Mouse (Mus musculus) CH12.LX (cell line): ENCODE data around the gene Otoa. TPM values are rescaled to one million over a fixed set of nuclear protein-coding genes. Genes with fewer than 3 reads are reported as not detected.

ENCODE experiments used
- DNase-seq: peaks from one replicate; pipeline ENCODE4 v3.0.0-alpha.2; 2013; ENCODE audit errors: extremely low read depth
- H3K27ac ChIP-seq: 2 replicates; pipeline ENCODE4 v1.5.1; 2012; ENCODE audit warnings: low read depth, mild to moderate bottlenecking, control low read depth, moderate library complexity; ENCODE audit not compliant: insufficient read depth
- H3K27me3 ChIP-seq: replicated peaks from 2 replicates; pipeline ENCODE3; 2012; ENCODE audit warnings: inconsistent platforms
- H3K36me3 ChIP-seq, 2 experiments: replicated peaks in 1 of 2; 2 replicates each; pipeline versions ENCODE3 to v1.6.1; 2012; ENCODE audit warnings: inconsistent platforms in 1 of 2, low read length in 1 of 2, mild to moderate bottlenecking in 1 of 2, mixed read lengths in 1 of 2, moderate library complexity in 1 of 2; ENCODE audit not compliant: control insufficient read depth in 1 of 2, insufficient read depth in 1 of 2
- H3K4me1 ChIP-seq, 2 experiments: 2 replicates each; pipeline ENCODE4 v1.6.1; 2012; ENCODE audit warnings: inconsistent platforms in 1 of 2, moderate library complexity in 1 of 2; ENCODE audit not compliant: insufficient read depth in 2 of 2, control insufficient read depth in 1 of 2
- H3K4me2 ChIP-seq: 2 replicates; pipeline ENCODE4 v1.6.1; 2012; ENCODE audit warnings: low read depth, mild to moderate bottlenecking, control low read depth; ENCODE audit not compliant: poor library complexity, insufficient read depth, severe bottlenecking
- H3K4me3 ChIP-seq, 3 experiments: fragments of 150-350 bp in 1 of 3; sonication (generic) in 1 of 3; replicated peaks in 1 of 3; 2 replicates each; pipeline versions ENCODE3 to v1.5.1; 2011 to 2012; ENCODE audit warnings: low read depth in 2 of 3, low read length in 2 of 3, mild to moderate bottlenecking in 2 of 3, moderate library complexity in 2 of 3, control low read depth in 1 of 3, improper control_type of control experiment in 1 of 3, inconsistent platforms in 1 of 3, mixed read lengths in 1 of 3; ENCODE audit not compliant: poor library complexity in 1 of 3
- H3K79me2 ChIP-seq: replicated peaks from 2 replicates; pipeline ENCODE4 v1.6.1; 2012; ENCODE audit warnings: mild to moderate bottlenecking, moderate library complexity; ENCODE audit not compliant: control insufficient read depth, poor library complexity, insufficient read depth, severe bottlenecking; ENCODE audit errors: extremely low read depth
- H3K9ac ChIP-seq: 2 replicates; pipeline ENCODE4 v1.6.1; 2012; ENCODE audit warnings: low read depth, mild to moderate bottlenecking, control low read depth, moderate library complexity; ENCODE audit not compliant: insufficient read depth
- H3K9me3 ChIP-seq: replicated peaks from 2 replicates; pipeline ENCODE3; 2012; ENCODE audit warnings: low read length, inconsistent platforms, mixed read lengths
- BHLHE40 ChIP-seq: IDR thresholded peaks from 2 replicates; pipeline ENCODE4 v1.6.1; 2011; ENCODE audit warnings: mild to moderate bottlenecking, low read depth, low read length, improper control_type of control experiment
- CHD2 ChIP-seq: IDR thresholded peaks from 2 replicates; pipeline ENCODE4 v1.6.1; 2011; ENCODE audit warnings: low read length, improper control_type of control experiment
- CTCF ChIP-seq, 2 experiments: IDR thresholded peaks in 1 of 2; conservative IDR thresholded peaks in 1 of 2; 2 replicates each; pipeline ENCODE4 v1.5.1; 2011 to 2012; ENCODE audit warnings: low read depth in 2 of 2, low read length in 2 of 2, improper control_type of control experiment in 1 of 2, inconsistent platforms in 1 of 2, mild to moderate bottlenecking in 1 of 2, moderate library complexity in 1 of 2
- ELF1 ChIP-seq: IDR thresholded peaks from 2 replicates; pipeline ENCODE4 v1.6.1; 2014; ENCODE audit warnings: low read depth, mild to moderate bottlenecking, inconsistent platforms, low read length, improper control_type of control experiment
- ETS1 ChIP-seq: conservative IDR thresholded peaks from 2 replicates; pipeline ENCODE4 v1.6.1; 2012; ENCODE audit warnings: low read depth, mild to moderate bottlenecking, inconsistent platforms, low read length, improper control_type of control experiment, moderate library complexity
- JUN ChIP-seq: IDR thresholded peaks from 2 replicates; pipeline ENCODE4 v1.6.1; 2011; ENCODE audit warnings: low read depth, mild to moderate bottlenecking, low read length, improper control_type of control experiment, moderate library complexity; ENCODE audit not compliant: insufficient read depth
- MAX ChIP-seq: IDR thresholded peaks from 2 replicates; pipeline ENCODE4 v1.6.1; 2011; ENCODE audit warnings: low read length, improper control_type of control experiment
- MXI1 ChIP-seq: IDR thresholded peaks from 2 replicates; pipeline ENCODE4 v1.6.1; 2011; ENCODE audit warnings: mild to moderate bottlenecking, low read depth, low read length, improper control_type of control experiment
- MYC ChIP-seq: IDR thresholded peaks from 2 replicates; pipeline ENCODE4 v1.6.1; 2011; ENCODE audit warnings: low read depth, mild to moderate bottlenecking, improper control_type of control experiment, low read length
- POLR2A ChIP-seq: IDR thresholded peaks from 2 replicates; pipeline ENCODE4 v1.6.1; 2011; ENCODE audit warnings: low read depth, mild to moderate bottlenecking, improper control_type of control experiment, low read length
- POLR2AphosphoS2 ChIP-seq: IDR thresholded peaks from 2 replicates; pipeline ENCODE4 v1.6.1; 2011; ENCODE audit warnings: low read depth, low read length, improper control_type of control experiment
- SIN3A ChIP-seq: IDR thresholded peaks from 2 replicates; pipeline ENCODE4 v1.6.1; 2012; ENCODE audit warnings: low read length, improper control_type of control experiment, inconsistent platforms
- SMC3 ChIP-seq: IDR thresholded peaks from 2 replicates; pipeline ENCODE4 v1.6.1; 2011; ENCODE audit warnings: low read depth, low read length, improper control_type of control experiment
- TBP ChIP-seq: conservative IDR thresholded peaks from 2 replicates; pipeline ENCODE4 v1.6.1; 2011; ENCODE audit warnings: low read depth, low read length, improper control_type of control experiment
- TCF12 ChIP-seq: IDR thresholded peaks from 2 replicates; pipeline ENCODE4 v1.6.1; 2014; ENCODE audit warnings: low read depth, mild to moderate bottlenecking, inconsistent platforms, low read length, improper control_type of control experiment
- UBTF ChIP-seq: IDR thresholded peaks from 2 replicates; pipeline ENCODE4 v1.6.1; 2012; ENCODE audit warnings: low read depth, mild to moderate bottlenecking, inconsistent platforms, low read length, improper control_type of control experiment, moderate library complexity
- USF1 ChIP-seq: IDR thresholded peaks from 2 replicates; pipeline ENCODE4 v1.6.1; 2014; ENCODE audit warnings: low read depth, mild to moderate bottlenecking, inconsistent platforms, low read length, improper control_type of control experiment
- ZC3H11A ChIP-seq: IDR thresholded peaks from 2 replicates; pipeline ENCODE4 v1.6.1; 2012; ENCODE audit warnings: low read depth, mild to moderate bottlenecking, inconsistent platforms, low read length, improper control_type of control experiment
- ZMIZ1 ChIP-seq: IDR thresholded peaks from 2 replicates; pipeline ENCODE4 v1.6.1; 2012; ENCODE audit warnings: low read depth, mild to moderate bottlenecking, inconsistent platforms, low read length, improper control_type of control experiment
- dilution Hi-C: fragments of 300-500 bp; cut with MboI; formaldehyde crosslinking; loops from 2 replicates; pipeline ENCODE4 v1.14.3; 2020; ENCODE audit warnings: low sequenced_read_pairs; ENCODE audit not compliant: extremely low pct_unique_long_range_greater_than_20kb, extremely low pct_ligation_motif_present
- in situ Hi-C: fragments of 300-500 bp; cut with MboI; formaldehyde crosslinking; loops from 3 replicates; pipeline ENCODE4 v1.14.3; 2019; ENCODE audit warnings: low sequenced_read_pairs, low pct_ligation_motif_present, low pct_unique_long_range_greater_than_20kb, mixed read lengths
- polyA plus RNA-seq: library from polyadenylated mRNA; unstranded; fragments of >175 nt; gene quantifications from 2 replicates; pipeline ENCODE4 v1.2.1, GENCODE M21; 2012; ENCODE audit warnings: low read depth; ENCODE audit not compliant: insufficient read length
- total RNA-seq, 2 experiments: library from RNA; depleted of rRNA; stranded (reverse); fragments of 300-350 nt in 1 of 2; fragments of >200 nt in 1 of 2; gene quantifications; 2 replicates each; pipeline ENCODE4 v1.2.3; 2012 to 2014

The Otoa gene
- total and polyA plus RNA-seq, 3 experiments, result 0.08 TPM; not detected in 2

DNA sequence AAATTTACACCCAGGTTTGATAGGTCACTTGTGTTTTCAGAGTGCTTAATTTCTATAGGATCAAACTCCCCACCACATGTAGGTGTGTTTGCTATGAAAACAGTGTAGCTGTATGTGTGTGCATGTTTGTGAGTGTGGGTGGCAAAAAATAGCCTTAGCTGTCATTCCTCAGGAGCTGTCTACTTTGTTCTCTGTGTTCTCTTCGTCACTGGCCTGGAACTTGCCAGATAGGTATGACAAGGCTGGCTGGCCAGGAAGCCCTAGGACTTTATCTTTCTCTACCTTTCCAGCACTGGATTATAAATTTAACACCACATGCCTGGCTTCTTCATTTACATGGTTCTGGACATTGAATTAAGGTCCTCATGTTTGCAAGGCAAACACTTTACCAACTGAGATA is 37.2 kb upstream of the Otoa start:
- H3K9me3 ChIP-seq, result no peaks in the 10 kb centered on the region
- no peak overlapping the region for H3K4me3 ChIP-seq
- H3K9ac ChIP-seq, result no peak overlapping the region
- peaks cover 0 to 25% of the 10 kb centered on the region in 2 experiments for H3K36me3 ChIP-seq
- H3K4me1 ChIP-seq, result peaks cover 0 to 14% of the 10 kb centered on the region in 2 experiments; a peak in 3 of 4 replicates
- no peak overlapping the region for H3K4me2 ChIP-seq
- dilution Hi-C loops, result no loop called here
- in situ Hi-C loops, result no loop called here
- no peak overlapping the region for H3K27ac ChIP-seq
- no peaks in the 10 kb centered on the region for H3K27me3 ChIP-seq
- no peak for DNase-seq
- H3K79me2 ChIP-seq, result peaks cover 42% of the 10 kb centered on the region
- TF ChIP-seq ETS1 (no peak), ZC3H11A (no peak), MXI1 (no peak), BHLHE40 (no peak), TBP (no peak), MYC (no peak), MAX (no peak)

DNA sequence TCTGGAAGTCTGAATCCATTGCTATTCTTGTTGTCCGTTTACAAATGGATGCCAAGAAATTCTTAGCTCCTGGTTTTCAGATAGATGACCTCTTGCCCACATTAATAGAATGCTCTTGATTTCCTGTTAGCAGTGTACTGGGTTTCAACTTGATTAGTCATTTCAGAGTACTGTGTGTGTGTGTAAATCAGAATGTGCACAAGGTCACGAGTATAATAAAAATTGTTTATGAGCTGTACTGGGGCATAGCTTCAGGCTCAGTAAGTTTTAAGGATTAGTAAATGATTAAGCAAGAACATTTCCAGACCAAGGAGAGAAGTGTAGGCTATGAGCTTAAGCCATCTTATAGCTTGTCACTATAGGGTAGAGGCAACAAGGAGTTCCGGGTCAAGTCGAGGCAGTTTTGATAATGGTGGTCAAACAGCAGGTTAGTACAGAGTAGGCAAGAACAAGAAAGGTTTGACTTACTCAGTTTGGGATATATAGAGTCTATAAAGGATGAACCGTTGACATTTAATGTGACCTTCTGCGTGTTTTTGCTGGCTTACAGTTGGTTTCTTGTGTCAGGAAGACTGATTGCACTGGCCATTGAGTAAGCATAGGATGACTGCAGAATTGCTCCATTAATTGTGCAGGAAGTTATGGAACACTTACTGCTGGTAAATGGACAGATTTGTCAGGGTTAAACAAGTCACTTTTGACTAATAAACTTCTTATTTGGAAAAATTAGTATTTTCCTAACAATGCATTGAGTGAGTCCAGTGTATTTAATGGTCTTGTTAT is 35.6 kb upstream of the Otoa start:
- in situ Hi-C loops (no loop called here), dilution Hi-C loops (no loop called here)
- H3K4me1 ChIP-seq, result peaks cover 0 to 2% of the 10 kb centered on the region in 2 experiments; a peak in 1 of 4 replicates
- no peak for DNase-seq
- H3K4me2 ChIP-seq, result no peak overlapping the region
- no peaks in the 10 kb centered on the region for H3K27me3 ChIP-seq
- H3K27ac ChIP-seq, result no peak overlapping the region
- H3K9ac ChIP-seq, result no peak overlapping the region
- TF ChIP-seq ZC3H11A (no peak), POLR2A (no peak), CTCF (conservative IDR thresholded peaks at IDR 0.05 in 1 of 2, IDR thresholded peaks at IDR 0.05 in 1 of 2; ENCODE audit: low read depth in 2 of 2, low read length in 2 of 2) (no peak), JUN (no peak), USF1 (no peak), POLR2AphosphoS2 (no peak), MXI1 (no peak), SIN3A (no peak), SMC3 (no peak), TCF12 (no peak), UBTF (no peak), ELF1 (no peak), CHD2 (no peak), ZMIZ1 (no peak)
- H3K79me2 ChIP-seq, result peaks cover 28% of the 10 kb centered on the region
- peaks cover 3 to 40% of the 10 kb centered on the region in 2 experiments for H3K36me3 ChIP-seq
- no peak overlapping the region for H3K4me3 ChIP-seq
- no peaks in the 10 kb centered on the region for H3K9me3 ChIP-seq
